Mouse (Mus musculus) ES-E14 (cell line): ENCODE results near the gene Hpn. TPM values are rescaled to one million over a fixed set of nuclear protein-coding genes. Genes with fewer than 3 reads are reported as not detected.

Experiments
- DNase-seq: peaks from one replicate; pipeline ENCODE4 v3.0.0-alpha.2; 2013; ENCODE audit warnings: low read depth, low spot score
- H3K27ac ChIP-seq: 2 replicates; pipeline ENCODE4 v1.5.1; 2012; ENCODE audit warnings: low read depth, mild to moderate bottlenecking, low read length, moderate library complexity, mixed read lengths; ENCODE audit not compliant: poor library complexity, insufficient read depth, severe bottlenecking
- H3K36me3 ChIP-seq: 2 replicates; pipeline ENCODE4 v1.6.1; 2012; ENCODE audit warnings: mild to moderate bottlenecking, low read length, moderate library complexity, mixed read lengths; ENCODE audit not compliant: control insufficient read depth, poor library complexity, insufficient read depth, severe bottlenecking
- H3K4me1 ChIP-seq, 2 experiments: fragments of 150-350 bp in 1 of 2; sonication (generic) in 1 of 2; 2 replicates each; pipeline ENCODE4 v1.6.1; 2012; ENCODE audit warnings: low read length in 2 of 2, mild to moderate bottlenecking in 1 of 2, mixed read lengths in 1 of 2; ENCODE audit not compliant: control insufficient read depth in 2 of 2, insufficient read depth in 2 of 2, poor library complexity in 1 of 2
- H3K4me3 ChIP-seq, 2 experiments: fragments of 150-350 bp in 1 of 2; sonication (generic) in 1 of 2; 2 replicates each; pipeline ENCODE4 v1.5.1; 2012; ENCODE audit warnings: low read length in 2 of 2, low read depth in 1 of 2, mild to moderate bottlenecking in 1 of 2, mixed read lengths in 1 of 2; ENCODE audit not compliant: insufficient read depth in 1 of 2, poor library complexity in 1 of 2, severe bottlenecking in 1 of 2
- H3K9ac ChIP-seq: 2 replicates; pipeline ENCODE4 v1.6.1; 2012; ENCODE audit warnings: low read depth, mild to moderate bottlenecking, low read length, mixed read lengths; ENCODE audit not compliant: poor library complexity, insufficient read depth, severe bottlenecking
- H3K9me3 ChIP-seq: fragments of 150-350 bp; sonication (generic); 2 replicates; pipeline ENCODE4 v1.6.1; 2012; ENCODE audit warnings: low read depth, mild to moderate bottlenecking, low read length; ENCODE audit not compliant: control insufficient read depth, insufficient read depth
- CHD2 ChIP-seq: IDR thresholded peaks from 2 replicates; pipeline ENCODE4 v1.6.1; 2014; ENCODE audit warnings: mild to moderate bottlenecking, low read depth, low read length, inconsistent platforms
- HCFC1 ChIP-seq: IDR thresholded peaks from 2 replicates; pipeline ENCODE4 v1.6.1; 2012; ENCODE audit warnings: low read length, inconsistent platforms, borderline replicate concordance; ENCODE audit not compliant: insufficient read depth
- MAFK ChIP-seq: IDR thresholded peaks from 2 replicates; pipeline ENCODE4 v1.6.1; 2014; ENCODE audit warnings: mild to moderate bottlenecking, low read depth, low read length, inconsistent platforms; ENCODE audit not compliant: insufficient read depth
- ZC3H11A ChIP-seq: IDR thresholded peaks from 2 replicates; pipeline ENCODE4 v1.6.1; 2012; ENCODE audit warnings: low read depth, mild to moderate bottlenecking, inconsistent platforms, low read length, borderline replicate concordance
- ZNF384 ChIP-seq: IDR thresholded peaks from 2 replicates; pipeline ENCODE4 v1.6.1; 2012; ENCODE audit warnings: low read depth, low read length, inconsistent platforms
- in situ Hi-C, 2 experiments: fragments of 600-800 bp; cut with MboI; formaldehyde crosslinking; loops; one replicate each; pipeline ENCODE4 v1.15.1; 2025; ENCODE audit warnings: low sequenced_read_pairs in 2 of 2, inconsistent platforms in 1 of 2; ENCODE audit not compliant: unreplicated experiment in 2 of 2
- total RNA-seq: library from RNA; depleted of rRNA; stranded (reverse); fragments of 300-350 nt; gene quantifications from 2 replicates; pipeline ENCODE4 v1.2.3, GENCODE M21; 2012

Gene Hpn
- total RNA-seq, 1 experiment = 14.5 TPM

DNA sequence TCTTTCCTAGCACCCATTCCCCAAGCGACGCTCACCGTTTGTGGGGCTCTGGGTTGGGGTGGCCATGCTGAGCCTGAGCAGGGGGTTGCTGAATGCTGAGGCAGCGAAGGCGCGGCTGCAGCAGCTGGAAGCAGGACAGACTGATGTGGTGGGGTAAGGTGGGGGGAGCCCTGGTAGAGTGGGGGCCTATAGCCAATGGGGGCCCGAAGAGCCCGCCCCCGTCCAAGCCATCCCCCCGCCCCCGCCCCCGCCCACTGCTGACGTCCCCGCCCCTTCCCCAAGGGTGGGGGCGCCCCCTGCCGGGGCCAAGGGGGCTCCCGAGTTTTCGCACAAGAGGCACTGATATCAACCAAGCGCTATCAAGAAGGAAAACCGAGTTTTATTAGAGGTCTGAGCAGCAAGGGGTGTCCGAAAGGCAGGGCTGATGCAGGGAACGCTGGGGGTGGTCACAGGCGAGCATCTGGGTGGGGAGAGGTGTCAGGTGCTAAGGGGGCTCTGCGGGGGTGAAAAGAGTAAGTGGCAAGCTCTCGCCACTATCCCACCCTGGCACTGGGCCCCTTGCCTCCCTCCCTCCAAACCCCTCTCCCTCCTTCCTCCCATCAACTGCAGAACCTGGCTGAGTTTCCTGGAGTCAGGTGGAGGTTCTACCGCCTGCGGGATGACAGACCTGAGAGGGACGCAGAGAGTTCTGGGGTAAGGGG is 63.6 kb downstream of the Hpn start, which contains the start of gene Fxyd7:
Gene Fxyd7 (minus strand): TSS at position 147 of the 701 bp plus-strand sequence.
- Histone ChIP-seq H3K9me3 (no peaks in the 10 kb centered on the region), H3K36me3 (no peaks in the 10 kb centered on the region), H3K9ac (no peak within 1 kb of the TSS), H3K4me1 (peaks cover 0 to 6% of the 10 kb centered on the region in 2 experiments; a peak in 1 of 4 replicates), H3K4me3 (peak within 1 kb of the TSS; percentile 42 to 48; a peak in 2 of 4 replicates), H3K27ac (no peak within 1 kb of the TSS; the same call in 1 of the 2 replicates)
- in situ Hi-C loops = no loop called here
- DNase-seq = no peak
- no peak for TF ChIP-seq ZC3H11A
- no peak for TF ChIP-seq CHD2
- TF ChIP-seq HCFC1 = no peak
- TF ChIP-seq MAFK = no peak
- TF ChIP-seq ZNF384 = no peak

DNA sequence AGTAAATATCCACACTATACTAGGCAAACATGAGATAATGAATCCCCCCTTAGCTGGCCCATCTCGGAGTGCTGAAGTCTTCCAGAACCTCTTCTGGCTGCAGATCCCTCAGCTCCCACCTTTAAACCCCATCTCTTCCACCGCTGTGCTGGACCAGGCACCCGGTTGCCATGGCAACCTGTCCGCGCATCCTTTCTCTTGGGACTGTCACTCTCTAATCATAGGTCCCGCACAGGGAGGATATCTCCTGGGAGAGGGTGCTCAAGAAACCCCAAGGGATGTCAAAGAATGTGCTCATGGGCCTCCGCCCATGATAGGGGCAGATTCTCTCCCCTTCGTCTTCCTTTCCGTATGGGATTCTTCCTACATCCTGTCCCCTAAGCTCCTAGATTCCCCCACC is 64.2 kb downstream of the Hpn start:
- Histone ChIP-seq H3K9ac (no peak overlapping the region), H3K4me3 (0 out of 4 replicates have a peak overlapping the region, but pooled peaks of 1 of the 2 experiments have one; percentile 20), H3K9me3 (no peaks in the 10 kb centered on the region), H3K36me3 (no peaks in the 10 kb centered on the region), H3K4me1 (peaks cover 0 to 6% of the 10 kb centered on the region in 2 experiments; a peak in 1 of 4 replicates), H3K27ac (no peak overlapping the region; the same call in 1 of the 2 replicates)
- no peak for TF ChIP-seq ZC3H11A
- TF ChIP-seq MAFK = no peak
- TF ChIP-seq CHD2 = no peak
- TF ChIP-seq HCFC1 = no peak
- no peak for TF ChIP-seq ZNF384
- in situ Hi-C loops = no loop called here
- DNase-seq = no peak

DNA sequence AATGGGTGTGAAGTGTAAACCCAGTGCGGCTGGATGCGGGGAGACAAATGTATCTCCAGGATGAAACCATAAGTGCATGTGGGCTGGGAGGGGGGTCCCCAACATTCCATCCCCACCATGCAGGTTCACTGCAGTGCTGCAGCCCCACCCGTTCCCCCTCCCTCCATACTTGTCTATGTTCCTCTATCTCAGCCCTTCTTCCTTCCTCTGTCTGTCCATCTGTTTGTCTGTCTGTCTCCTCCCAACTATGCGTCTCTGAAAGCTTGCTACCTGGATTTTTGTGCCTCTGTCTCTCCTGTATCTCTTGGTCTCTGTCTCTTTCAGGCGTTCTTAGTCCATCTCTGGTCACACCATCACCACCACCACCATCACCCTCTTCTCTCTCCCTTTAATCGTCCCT is 64.6 kb downstream of the Hpn start:
- TF ChIP-seq ZC3H11A = no peak
- no peak for TF ChIP-seq CHD2
- TF ChIP-seq ZNF384 = no peak
- TF ChIP-seq HCFC1 = no peak
- no peak for TF ChIP-seq MAFK
- peaks cover 0 to 6% of the 10 kb centered on the region in 2 experiments; a peak in 1 of 4 replicates for H3K4me1 ChIP-seq
- no peak overlapping the region for H3K9ac ChIP-seq
- H3K27ac ChIP-seq = no peak overlapping the region
- DNase-seq = no peak
- no peaks in the 10 kb centered on the region for H3K9me3 ChIP-seq
- H3K36me3 ChIP-seq = no peaks in the 10 kb centered on the region
- in situ Hi-C loops = no loop called here
- no peak overlapping the region for H3K4me3 ChIP-seq

DNA sequence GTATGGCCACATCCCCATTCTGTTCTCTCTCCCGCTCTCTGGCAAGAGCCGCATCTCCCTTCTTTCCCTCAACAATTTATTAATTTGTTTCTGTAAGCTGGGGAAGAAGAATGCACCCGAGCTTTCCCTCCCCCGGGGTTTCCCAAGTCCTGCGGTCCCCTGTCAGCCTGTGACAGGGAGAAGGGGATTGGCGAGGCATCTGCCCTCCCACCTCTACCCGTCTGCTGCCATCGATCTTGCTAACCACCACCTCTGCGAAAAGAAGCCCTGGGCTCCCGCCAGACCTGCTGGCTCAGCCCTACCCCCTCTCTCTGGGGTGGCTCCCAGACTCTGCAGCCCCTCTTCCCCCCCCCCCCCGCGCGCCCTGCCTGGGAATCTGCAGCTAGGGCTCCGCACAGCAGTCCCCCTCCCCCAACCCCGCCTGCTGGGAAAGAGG is 65.2 kb downstream of the Hpn start:
- Histone ChIP-seq H3K4me3 (no peak overlapping the region), H3K27ac (no peak overlapping the region), H3K36me3 (no peaks in the 10 kb centered on the region), H3K9ac (no peak overlapping the region), H3K4me1 (peaks cover 0 to 6% of the 10 kb centered on the region in 2 experiments; a peak in 1 of 4 replicates), H3K9me3 (no peaks in the 10 kb centered on the region)
- no peak for DNase-seq
- in situ Hi-C loops = no loop called here
- TF ChIP-seq ZC3H11A = no peak
